Mouse (Mus musculus): ENCODE measurements around the gene Fbxo36. TPM values are rescaled to one million over a fixed set of nuclear protein-coding genes. Genes with fewer than 3 reads are reported as not detected.

Fbxo36 gene
- polyA plus RNA-seq, 1 experiment from 2014 or later, result 10.2 TPM

- no peak overlapping the region for H3K4me3 ChIP-seq (ENCODE audit: low read depth, low read length)
- no peak overlapping the region for H3K9ac ChIP-seq (ENCODE audit: low read length)
- H3K36me3 ChIP-seq (ENCODE audit: control insufficient read depth, insufficient read depth, low read length), result no peaks in the 10 kb centered on the region
- 97% methylated on average over 2 of the region's 2 CpGs for WGBS
- no peak overlapping the region for H3K27ac ChIP-seq (replicated peaks)
- DNase-seq (ENCODE audit: low spot score) (no peak), ATAC-seq (ENCODE audit: low FRiP score, low TSS enrichment) (no peak)
- no peak overlapping the region for H3K4me2 ChIP-seq (replicated peaks; ENCODE audit: low read depth)
- H3K27me3 ChIP-seq (ENCODE audit: control insufficient read depth, insufficient read depth, low read length), result no peaks in the 10 kb centered on the region
- H3K4me1 ChIP-seq (replicated peaks; ENCODE audit: control insufficient read depth, insufficient read depth), result no peaks in the 10 kb centered on the region
- TF ChIP-seq CTCF (IDR thresholded peaks at IDR 0.05; ENCODE audit: low read depth) (no peak), EP300 (optimal IDR thresholded peaks at IDR 0.05) (no peak)
- no peaks in the 10 kb centered on the region for H3K9me3 ChIP-seq (ENCODE audit: control insufficient read depth, low read length)
Observed at GRCm38 (mm10) chr1:84843366-84843765, 3.7 kb downstream of the Fbxo36 start.

GRCm38 (mm10) chr1:84847698-84848097 is 8.1 kb downstream of the Fbxo36 start:
- 88% methylated on average over 7 of the region's 7 CpGs for WGBS
- H3K4me1 ChIP-seq (replicated peaks; ENCODE audit: control insufficient read depth, insufficient read depth), result no peaks in the 10 kb centered on the region
- H3K27ac ChIP-seq (replicated peaks), result no peak overlapping the region
- H3K9me3 ChIP-seq (ENCODE audit: control insufficient read depth, low read length), result no peaks in the 10 kb centered on the region
- no peak for TF ChIP-seq EP300 (optimal IDR thresholded peaks at IDR 0.05)
- H3K9ac ChIP-seq (ENCODE audit: low read length), result no peak overlapping the region
- H3K4me3 ChIP-seq (ENCODE audit: low read depth, low read length), result no peak overlapping the region
- H3K4me2 ChIP-seq (replicated peaks; ENCODE audit: low read depth), result no peak overlapping the region
- DNase-seq (ENCODE audit: low spot score) (no peak), ATAC-seq (ENCODE audit: low FRiP score, low TSS enrichment) (no peak)
- H3K27me3 ChIP-seq (ENCODE audit: control insufficient read depth, insufficient read depth, low read length), result no peaks in the 10 kb centered on the region
- no peaks in the 10 kb centered on the region for H3K36me3 ChIP-seq (ENCODE audit: control insufficient read depth, insufficient read depth, low read length)

- WGBS, result 94% methylated on average over 3 of the region's 3 CpGs
Observed at GRCm38 (mm10) chr1:84848335-84848734, 8.7 kb downstream of the Fbxo36 start.

GRCm38 (mm10) chr1:84848801-84849455 is 9.3 kb downstream of the Fbxo36 start:
- Histone ChIP-seq H3K36me3 (ENCODE audit: control insufficient read depth, insufficient read depth, low read length) (no peaks in the 10 kb centered on the region), H3K27me3 (ENCODE audit: control insufficient read depth, insufficient read depth, low read length) (no peaks in the 10 kb centered on the region), H3K9ac (ENCODE audit: low read length) (no peak overlapping the region), H3K4me2 (replicated peaks; ENCODE audit: low read depth) (no peak overlapping the region), H3K27ac (replicated peaks) (no peak overlapping the region), H3K4me3 (ENCODE audit: low read depth, low read length) (no peak overlapping the region), H3K4me1 (replicated peaks; ENCODE audit: control insufficient read depth, insufficient read depth) (no peaks in the 10 kb centered on the region), H3K9me3 (ENCODE audit: control insufficient read depth, low read length) (no peaks in the 10 kb centered on the region)
- WGBS, result 89% methylated on average over 6 of the region's 6 CpGs
- ATAC-seq (ENCODE audit: low FRiP score, low TSS enrichment) (0 out of 2 replicates have a peak, but pooled peaks have one; percentile 21), DNase-seq (ENCODE audit: low spot score) (no peak)
- TF ChIP-seq CTCF (IDR thresholded peaks at IDR 0.05; ENCODE audit: low read depth) (no peak), EP300 (optimal IDR thresholded peaks at IDR 0.05) (no peak)

More at GRCm38 (mm10) chr1:84848335-84848734, 8.7 kb downstream of the Fbxo36 start:
- no peak overlapping the region for H3K4me2 ChIP-seq (replicated peaks; ENCODE audit: low read depth)
- H3K27ac ChIP-seq (replicated peaks), result no peak overlapping the region
- no peak for ATAC-seq (ENCODE audit: low FRiP score, low TSS enrichment)
- H3K9ac ChIP-seq (ENCODE audit: low read length), result no peak overlapping the region
- no peaks in the 10 kb centered on the region for H3K4me1 ChIP-seq (replicated peaks; ENCODE audit: control insufficient read depth, insufficient read depth)
- no peak overlapping the region for H3K4me3 ChIP-seq (ENCODE audit: low read depth, low read length)
- no peaks in the 10 kb centered on the region for H3K9me3 ChIP-seq (ENCODE audit: control insufficient read depth, low read length)
- TF ChIP-seq EP300 (optimal IDR thresholded peaks at IDR 0.05), result no peak
- no peaks in the 10 kb centered on the region for H3K36me3 ChIP-seq (ENCODE audit: control insufficient read depth, insufficient read depth, low read length)
- no peaks in the 10 kb centered on the region for H3K27me3 ChIP-seq (ENCODE audit: control insufficient read depth, insufficient read depth, low read length)
- DNase-seq (ENCODE audit: low spot score), result no peak

- no peaks in the 10 kb centered on the region for H3K9me3 ChIP-seq (ENCODE audit: control insufficient read depth, low read length)
- ATAC-seq (ENCODE audit: low FRiP score, low TSS enrichment) (no peak), DNase-seq (ENCODE audit: low spot score) (no peak)
- no peak overlapping the region for H3K9ac ChIP-seq (ENCODE audit: low read length)
- H3K4me3 ChIP-seq (ENCODE audit: low read depth, low read length), result no peak overlapping the region
- H3K27me3 ChIP-seq (ENCODE audit: control insufficient read depth, insufficient read depth, low read length), result no peaks in the 10 kb centered on the region
- no peak overlapping the region for H3K4me2 ChIP-seq (replicated peaks; ENCODE audit: low read depth)
- H3K36me3 ChIP-seq (ENCODE audit: control insufficient read depth, insufficient read depth, low read length), result no peaks in the 10 kb centered on the region
- 95% methylated on average over 7 of the region's 7 CpGs for WGBS
- H3K4me1 ChIP-seq (replicated peaks; ENCODE audit: control insufficient read depth, insufficient read depth), result no peaks in the 10 kb centered on the region
- H3K27ac ChIP-seq (replicated peaks), result no peak overlapping the region
- TF ChIP-seq EP300 (optimal IDR thresholded peaks at IDR 0.05) (no peak), CTCF (IDR thresholded peaks at IDR 0.05; ENCODE audit: low read depth) (no peak)
Observed at GRCm38 (mm10) chr1:84849804-84850203, 10.2 kb downstream of the Fbxo36 start.

GRCm38 (mm10) chr1:84850471-84850870 is 10.8 kb downstream of the Fbxo36 start:
- no peaks in the 10 kb centered on the region for H3K4me1 ChIP-seq (replicated peaks; ENCODE audit: control insufficient read depth, insufficient read depth)
- no peak overlapping the region for H3K4me3 ChIP-seq (ENCODE audit: low read depth, low read length)
- no peak overlapping the region for H3K27ac ChIP-seq (replicated peaks)
- DNase-seq (ENCODE audit: low spot score) (no peak), ATAC-seq (ENCODE audit: low FRiP score, low TSS enrichment) (no peak)
- no peaks in the 10 kb centered on the region for H3K36me3 ChIP-seq (ENCODE audit: control insufficient read depth, insufficient read depth, low read length)
- H3K27me3 ChIP-seq (ENCODE audit: control insufficient read depth, insufficient read depth, low read length), result no peaks in the 10 kb centered on the region
- H3K9ac ChIP-seq (ENCODE audit: low read length), result no peak overlapping the region
- TF ChIP-seq CTCF (IDR thresholded peaks at IDR 0.05; ENCODE audit: low read depth), result no peak
- TF ChIP-seq EP300 (optimal IDR thresholded peaks at IDR 0.05), result no peak
- WGBS, result 89% methylated on average over 7 of the region's 7 CpGs
- no peak overlapping the region for H3K4me2 ChIP-seq (replicated peaks; ENCODE audit: low read depth)
- H3K9me3 ChIP-seq (ENCODE audit: control insufficient read depth, low read length), result no peaks in the 10 kb centered on the region
